Mouse (Mus musculus) heart, adult 2 months (tissue): ENCODE data around the gene Prtg.

Experiments
- CTCF ChIP-seq: fragments of 200-600 bp; IDR thresholded peaks from 2 replicates; pipeline ENCODE4 v1.8.1; 2022; ENCODE audit warnings: antibody characterized with exemption, mild to moderate bottlenecking, moderate library complexity
- EP300 ChIP-seq: fragments of 200-500 bp; IDR thresholded peaks from 2 replicates; pipeline ENCODE4 v1.6.1; 2011; ENCODE audit warnings: low read depth, low read length, control low read depth; ENCODE audit not compliant: insufficient read depth
- POLR2A ChIP-seq: fragments of 200-500 bp; IDR thresholded peaks from 2 replicates; pipeline ENCODE4 v1.6.1; 2011; ENCODE audit warnings: mild to moderate bottlenecking, low read depth, low read length, control low read depth; ENCODE audit not compliant: insufficient read depth

DNA sequence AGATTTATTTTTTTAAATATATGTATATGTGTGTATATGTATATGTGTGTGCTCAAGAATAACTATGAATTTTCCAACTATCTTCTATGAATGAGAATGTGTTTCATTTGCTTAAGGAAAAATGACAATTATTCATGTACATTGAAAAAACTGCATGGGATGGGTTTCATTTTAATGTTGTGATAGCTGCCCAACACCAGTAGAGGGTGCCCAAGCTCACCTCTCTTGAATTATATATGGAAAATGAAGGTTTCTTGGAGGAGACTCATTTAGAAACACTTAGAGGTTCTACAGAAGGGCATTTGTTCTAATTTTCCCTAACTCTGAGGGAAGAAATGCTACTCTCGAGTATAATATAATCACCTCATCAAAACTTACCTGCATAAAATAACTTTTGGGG is 83.1 kb downstream of the Prtg start:
- TF ChIP-seq CTCF (peak; percentile 81), POLR2A (no peak), EP300 (no peak)
